Mouse (Mus musculus) CH12.LX (cell line): Measurements from ENCODE around the gene Aff3.

ENCODE experiments used
- CHD1 ChIP-seq: IDR thresholded peaks from 2 replicates; pipeline ENCODE4 v1.6.1; 2012; ENCODE audit warnings: low read depth, low read length, improper control_type of control experiment, inconsistent platforms
- CTCF ChIP-seq, 2 experiments: IDR thresholded peaks in 1 of 2; conservative IDR thresholded peaks in 1 of 2; 2 replicates each; pipeline ENCODE4 v1.5.1; 2011 to 2012; ENCODE audit warnings: low read depth in 2 of 2, low read length in 2 of 2, improper control_type of control experiment in 1 of 2, inconsistent platforms in 1 of 2, mild to moderate bottlenecking in 1 of 2, moderate library complexity in 1 of 2
- E2F4 ChIP-seq: IDR thresholded peaks from 2 replicates; pipeline ENCODE4 v1.6.1; 2011; ENCODE audit warnings: low read depth, low read length, improper control_type of control experiment; ENCODE audit not compliant: insufficient replicate concordance
- POLR2A ChIP-seq: IDR thresholded peaks from 2 replicates; pipeline ENCODE4 v1.6.1; 2011; ENCODE audit warnings: low read depth, mild to moderate bottlenecking, improper control_type of control experiment, low read length
- RAD21 ChIP-seq: IDR thresholded peaks from 2 replicates; pipeline ENCODE4 v1.6.1; 2011; ENCODE audit warnings: low read depth, mild to moderate bottlenecking, low read length, improper control_type of control experiment, moderate library complexity
- TBP ChIP-seq: conservative IDR thresholded peaks from 2 replicates; pipeline ENCODE4 v1.6.1; 2011; ENCODE audit warnings: low read depth, low read length, improper control_type of control experiment
- ZC3H11A ChIP-seq: IDR thresholded peaks from 2 replicates; pipeline ENCODE4 v1.6.1; 2012; ENCODE audit warnings: low read depth, mild to moderate bottlenecking, inconsistent platforms, low read length, improper control_type of control experiment

- TF ChIP-seq RAD21 (no peak), ZC3H11A (no peak), CHD1 (no peak), POLR2A (no peak), E2F4 (no peak), CTCF (conservative IDR thresholded peaks at IDR 0.05 in 1 of 2, IDR thresholded peaks at IDR 0.05 in 1 of 2; ENCODE audit: low read depth in 2 of 2, low read length in 2 of 2) (no peak), TBP (no peak)
Measured at GRCm38 (mm10) chr1:38545282-38545945, 119.3 kb downstream of the Aff3 start.
